Mouse (Mus musculus): ENCODE measurements around the gene Nlrp4c. TPM values are rescaled to one million over a fixed set of nuclear protein-coding genes. Genes with fewer than 3 reads are reported as not detected.

Nlrp4c gene
- polyA plus RNA-seq, 1 experiment = not detected

- 98% methylated on average over 30 of the region's 30 CpGs for WGBS
- H3K27ac ChIP-seq (ENCODE audit: control insufficient read depth, insufficient read depth, low read length) = no peak overlapping the region
- no peaks in the 10 kb centered on the region for H3K27me3 ChIP-seq (ENCODE audit: control insufficient read depth, insufficient read depth, low read length)
- TF ChIP-seq CTCF (IDR thresholded peaks at IDR 0.05; ENCODE audit: borderline replicate concordance, control insufficient read depth, extremely low read depth, insufficient read depth, low read length, poor library complexity) (no peak), POLR2A (IDR thresholded peaks at IDR 0.05; ENCODE audit: control insufficient read depth, extremely low read depth, insufficient read depth, low read length, poor library complexity) (no peak)
- H3K4me1 ChIP-seq (replicated peaks; ENCODE audit: control insufficient read depth, insufficient read depth, low read length) = no peaks in the 10 kb centered on the region
- H3K36me3 ChIP-seq (ENCODE audit: control insufficient read depth, insufficient read depth, low read length) = peaks cover 7% of the 10 kb centered on the region; the same call in 1 of the 2 replicates
- H3K4me3 ChIP-seq (ENCODE audit: control insufficient read depth, insufficient read depth, low read length) = no peak overlapping the region
- no peak for DNase-seq
Measured at GRCm38 (mm10) chr7:6132646-6133045, 87.7 kb downstream of the Nlrp4c start.

GRCm38 (mm10) chr7:6136497-6136896 lies 91.5 kb downstream of the Nlrp4c start:
- DNase-seq = no peak
- H3K4me3 ChIP-seq (ENCODE audit: control insufficient read depth, insufficient read depth, low read length) = no peak overlapping the region
- peaks cover 5% of the 10 kb centered on the region; the same call in 1 of the 2 replicates for H3K4me1 ChIP-seq (replicated peaks; ENCODE audit: control insufficient read depth, insufficient read depth, low read length)
- no peaks in the 10 kb centered on the region for H3K27me3 ChIP-seq (ENCODE audit: control insufficient read depth, insufficient read depth, low read length)
- H3K27ac ChIP-seq (ENCODE audit: control insufficient read depth, insufficient read depth, low read length) = no peak overlapping the region
- no peak for TF ChIP-seq CTCF (IDR thresholded peaks at IDR 0.05; ENCODE audit: borderline replicate concordance, control insufficient read depth, extremely low read depth, insufficient read depth, low read length, poor library complexity)
- no peak for TF ChIP-seq POLR2A (IDR thresholded peaks at IDR 0.05; ENCODE audit: control insufficient read depth, extremely low read depth, insufficient read depth, low read length, poor library complexity)
- peaks cover 7% of the 10 kb centered on the region; the same call in 1 of the 2 replicates for H3K36me3 ChIP-seq (ENCODE audit: control insufficient read depth, insufficient read depth, low read length)

- Histone ChIP-seq H3K27ac (ENCODE audit: control insufficient read depth, insufficient read depth, low read length) (no peak overlapping the region), H3K4me1 (replicated peaks; ENCODE audit: control insufficient read depth, insufficient read depth, low read length) (peaks cover 5% of the 10 kb centered on the region; the same call in 1 of the 2 replicates), H3K4me3 (ENCODE audit: control insufficient read depth, insufficient read depth, low read length) (no peak overlapping the region), H3K27me3 (ENCODE audit: control insufficient read depth, insufficient read depth, low read length) (no peaks in the 10 kb centered on the region), H3K36me3 (ENCODE audit: control insufficient read depth, insufficient read depth, low read length) (no peaks in the 10 kb centered on the region)
- DNase-seq = no peak
- 63% methylated on average over 3 of the region's 3 CpGs for WGBS
- TF ChIP-seq POLR2A (IDR thresholded peaks at IDR 0.05; ENCODE audit: control insufficient read depth, extremely low read depth, insufficient read depth, low read length, poor library complexity) (no peak), CTCF (IDR thresholded peaks at IDR 0.05; ENCODE audit: borderline replicate concordance, control insufficient read depth, extremely low read depth, insufficient read depth, low read length, poor library complexity) (no peak)
Measured at GRCm38 (mm10) chr7:6139295-6139694, 94.3 kb downstream of the Nlrp4c start.

- Histone ChIP-seq H3K4me1 (replicated peaks; ENCODE audit: control insufficient read depth, insufficient read depth, low read length) (peaks cover 10% of the 10 kb centered on the region; the same call in 1 of the 2 replicates), H3K27me3 (ENCODE audit: control insufficient read depth, insufficient read depth, low read length) (no peaks in the 10 kb centered on the region), H3K27ac (ENCODE audit: control insufficient read depth, insufficient read depth, low read length) (no peak overlapping the region), H3K36me3 (ENCODE audit: control insufficient read depth, insufficient read depth, low read length) (no peaks in the 10 kb centered on the region), H3K4me3 (ENCODE audit: control insufficient read depth, insufficient read depth, low read length) (no peak overlapping the region)
- TF ChIP-seq POLR2A (IDR thresholded peaks at IDR 0.05; ENCODE audit: control insufficient read depth, extremely low read depth, insufficient read depth, low read length, poor library complexity) (no peak), CTCF (IDR thresholded peaks at IDR 0.05; ENCODE audit: borderline replicate concordance, control insufficient read depth, extremely low read depth, insufficient read depth, low read length, poor library complexity) (no peak)
- WGBS = 81% methylated on average over 2 of the region's 2 CpGs
- DNase-seq = no peak
Measured at GRCm38 (mm10) chr7:6143991-6144531, 99.1 kb downstream of the Nlrp4c start.

GRCm38 (mm10) chr7:6145423-6146188 lies 100.6 kb downstream of the Nlrp4c start:
- DNase-seq = no peak
- Histone ChIP-seq H3K36me3 (ENCODE audit: control insufficient read depth, insufficient read depth, low read length) (no peaks in the 10 kb centered on the region), H3K4me3 (ENCODE audit: control insufficient read depth, insufficient read depth, low read length) (no peak overlapping the region), H3K27ac (ENCODE audit: control insufficient read depth, insufficient read depth, low read length) (no peak overlapping the region), H3K4me1 (replicated peaks; ENCODE audit: control insufficient read depth, insufficient read depth, low read length) (peaks cover 7% of the 10 kb centered on the region; the same call in 1 of the 2 replicates), H3K27me3 (ENCODE audit: control insufficient read depth, insufficient read depth, low read length) (no peaks in the 10 kb centered on the region)
- TF ChIP-seq CTCF (IDR thresholded peaks at IDR 0.05; ENCODE audit: borderline replicate concordance, control insufficient read depth, extremely low read depth, insufficient read depth, low read length, poor library complexity) = no peak
- TF ChIP-seq POLR2A (IDR thresholded peaks at IDR 0.05; ENCODE audit: control insufficient read depth, extremely low read depth, insufficient read depth, low read length, poor library complexity) = no peak
- 92% methylated on average over 8 of the region's 8 CpGs for WGBS

- DNase-seq = no peak
Measured at GRCm38 (mm10) chr7:6146194-6146981, 101.4 kb downstream of the Nlrp4c start.

More at GRCm38 (mm10) chr7:6146194-6146981, 101.4 kb downstream of the Nlrp4c start:
- Histone ChIP-seq H3K36me3 (ENCODE audit: control insufficient read depth, insufficient read depth, low read length) (no peaks in the 10 kb centered on the region), H3K27me3 (ENCODE audit: control insufficient read depth, insufficient read depth, low read length) (no peaks in the 10 kb centered on the region), H3K27ac (ENCODE audit: control insufficient read depth, insufficient read depth, low read length) (no peak overlapping the region), H3K4me1 (replicated peaks; ENCODE audit: control insufficient read depth, insufficient read depth, low read length) (peaks cover 13% of the 10 kb centered on the region), H3K4me3 (ENCODE audit: control insufficient read depth, insufficient read depth, low read length) (no peak overlapping the region)
- WGBS = 86% methylated on average over 7 of the region's 7 CpGs
- TF ChIP-seq CTCF (IDR thresholded peaks at IDR 0.05; ENCODE audit: borderline replicate concordance, control insufficient read depth, extremely low read depth, insufficient read depth, low read length, poor library complexity) (no peak), POLR2A (IDR thresholded peaks at IDR 0.05; ENCODE audit: control insufficient read depth, extremely low read depth, insufficient read depth, low read length, poor library complexity) (no peak)
